Mouse (Mus musculus): ENCODE data around the gene Sync. TPM values are rescaled to one million over a fixed set of nuclear protein-coding genes. Genes with fewer than 3 reads are reported as not detected.

The Sync gene
- total and polyA plus RNA-seq, 3 experiments: 8.7 to 17.9 (median 17.7) TPM

DNA sequence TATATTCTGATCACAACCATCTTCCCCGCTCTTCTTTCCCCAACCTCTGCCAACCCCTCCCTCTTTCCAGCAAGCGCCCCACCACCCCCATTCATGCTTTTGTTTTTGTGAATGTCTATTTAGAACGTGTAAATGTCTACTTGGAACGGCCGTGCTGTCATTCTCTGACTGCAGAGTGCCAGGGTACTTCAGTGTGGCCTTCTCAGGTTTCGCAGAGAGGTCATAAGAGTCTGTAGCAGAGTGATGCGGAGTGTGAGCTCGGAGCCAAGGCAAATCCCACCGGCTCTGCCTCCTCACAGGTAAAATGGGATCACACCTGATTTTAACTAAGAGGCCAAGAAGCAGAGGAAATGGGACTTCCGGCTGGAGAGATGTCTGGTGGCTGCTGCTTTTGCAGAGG is 11.7 kb downstream of the Sync start:
- H3K4me3 ChIP-seq: no peak overlapping the region
- no peaks in the 10 kb centered on the region for H3K36me3 ChIP-seq (ENCODE audit: control insufficient read depth, insufficient read depth, low read length)
- TF ChIP-seq EP300 (IDR thresholded peaks at IDR 0.05; ENCODE audit: insufficient read depth, low read depth, low read length) (no peak), POLR2A (IDR thresholded peaks at IDR 0.05; ENCODE audit: insufficient read depth, low read depth, low read length) (no peak), CTCF (IDR thresholded peaks at IDR 0.05) (no peak)
- H3K27me3 ChIP-seq (ENCODE audit: control insufficient read depth, insufficient read depth, low read length): no peaks in the 10 kb centered on the region
- no peak overlapping the region for H3K9ac ChIP-seq (ENCODE audit: low read depth, low read length)
- H3K79me2 ChIP-seq (replicated peaks; ENCODE audit: control insufficient read depth, insufficient read depth, low read length): no peaks in the 10 kb centered on the region
- H3K27ac ChIP-seq: no peak overlapping the region
- intact Hi-C loops (cut with DNase I): no loop called here
- no peak for DNase-seq
- WGBS: 60% methylated on average over 10 of the region's 10 CpGs
- H3K4me1 ChIP-seq (ENCODE audit: control insufficient read depth, insufficient read depth, low read length): peaks cover 3% of the 10 kb centered on the region; the same call in 1 of the 2 replicates

DNA sequence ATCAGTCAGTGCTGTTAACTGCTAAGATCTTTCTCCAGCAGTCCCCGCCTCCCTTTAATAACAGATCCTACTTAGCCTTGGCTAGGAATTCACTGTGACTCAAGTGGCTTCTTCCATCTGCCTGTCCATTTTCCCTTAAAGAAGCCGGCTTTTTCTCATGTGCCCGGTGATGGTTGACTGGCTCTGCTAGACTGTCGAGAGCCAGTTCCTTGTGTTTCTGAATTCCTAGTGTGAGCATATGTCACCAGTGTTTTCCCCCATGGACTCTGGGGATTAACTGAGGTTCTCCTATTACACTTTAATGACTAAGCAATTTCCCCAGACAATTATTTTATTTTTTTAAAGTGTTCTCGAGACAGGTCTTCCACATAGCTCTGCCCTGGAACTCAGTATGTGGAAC is 16.0 kb downstream of the Sync start:
- Histone ChIP-seq H3K27me3 (ENCODE audit: control insufficient read depth, insufficient read depth, low read length) (no peaks in the 10 kb centered on the region), H3K27ac (no peak overlapping the region), H3K4me1 (ENCODE audit: control insufficient read depth, insufficient read depth, low read length) (peaks cover under 1% of the 10 kb centered on the region), H3K36me3 (ENCODE audit: control insufficient read depth, insufficient read depth, low read length) (peaks cover 4% of the 10 kb centered on the region), H3K9ac (ENCODE audit: low read depth, low read length) (no peak overlapping the region), H3K79me2 (replicated peaks; ENCODE audit: control insufficient read depth, insufficient read depth, low read length) (no peaks in the 10 kb centered on the region), H3K4me3 (no peak overlapping the region)
- TF ChIP-seq POLR2A (IDR thresholded peaks at IDR 0.05; ENCODE audit: insufficient read depth, low read depth, low read length): no peak
- DNase-seq: no peak
- intact Hi-C loops (cut with DNase I): no loop called here
- 68% methylated on average over 5 of the region's 5 CpGs for WGBS

DNA sequence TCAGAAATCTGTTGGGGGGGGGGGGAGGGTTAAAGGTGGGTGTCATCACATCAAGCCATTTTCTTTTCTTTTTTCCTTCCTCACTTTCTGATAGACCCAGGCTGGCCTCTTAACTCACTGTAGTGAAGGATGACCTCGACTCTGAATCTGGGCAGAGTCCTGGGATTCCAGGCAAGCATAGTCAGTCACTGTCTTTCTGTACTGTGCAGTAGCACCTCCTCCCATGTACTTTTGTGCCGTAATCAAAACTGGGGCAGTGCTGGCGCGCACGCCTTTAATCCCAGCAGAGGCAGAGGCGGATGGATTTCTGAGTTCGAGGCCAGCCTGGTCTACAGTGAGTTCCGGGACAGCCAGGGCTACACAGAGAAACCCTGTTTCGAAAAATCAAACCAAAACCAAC is 16.4 kb downstream of the Sync start:
- no peak for DNase-seq
- no peak overlapping the region for H3K27ac ChIP-seq
- no peak overlapping the region for H3K9ac ChIP-seq (ENCODE audit: low read depth, low read length)
- peaks cover 4% of the 10 kb centered on the region for H3K36me3 ChIP-seq (ENCODE audit: control insufficient read depth, insufficient read depth, low read length)
- H3K27me3 ChIP-seq (ENCODE audit: control insufficient read depth, insufficient read depth, low read length): no peaks in the 10 kb centered on the region
- 74% methylated on average over 9 of the region's 9 CpGs for WGBS
- H3K4me3 ChIP-seq: no peak overlapping the region
- no peaks in the 10 kb centered on the region; the same call in none of the 2 replicates for H3K4me1 ChIP-seq (ENCODE audit: control insufficient read depth, insufficient read depth, low read length)
- no peaks in the 10 kb centered on the region for H3K79me2 ChIP-seq (replicated peaks; ENCODE audit: control insufficient read depth, insufficient read depth, low read length)
- intact Hi-C loops (cut with DNase I): no loop called here
- TF ChIP-seq EP300 (IDR thresholded peaks at IDR 0.05; ENCODE audit: insufficient read depth, low read depth, low read length): no peak
- no peak for TF ChIP-seq POLR2A (IDR thresholded peaks at IDR 0.05; ENCODE audit: insufficient read depth, low read depth, low read length)
- no peak for TF ChIP-seq CTCF (IDR thresholded peaks at IDR 0.05)

DNA sequence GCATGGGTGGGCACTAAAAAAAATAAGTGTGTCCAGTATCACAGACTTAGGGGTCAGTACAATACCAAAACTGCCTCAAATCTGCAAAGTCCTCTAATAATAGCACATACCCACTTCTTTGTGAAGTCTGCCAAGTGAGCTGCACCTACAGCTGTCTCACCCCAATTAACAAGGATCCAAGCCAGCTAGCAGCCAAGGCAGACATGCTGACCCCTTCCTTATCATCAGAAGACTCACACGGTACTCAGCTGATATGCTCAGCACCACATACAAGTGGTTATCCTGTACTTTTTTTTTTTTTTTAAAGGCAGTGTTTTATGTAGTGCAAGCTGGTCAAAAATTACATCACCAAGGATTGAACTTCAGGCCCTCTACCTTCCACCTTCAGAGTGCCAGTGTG is 16.9 kb downstream of the Sync start:
- 17% methylated on average over 1 of the region's 1 CpGs for WGBS
- intact Hi-C loops (cut with DNase I): no loop called here
- Histone ChIP-seq H3K4me3 (no peak overlapping the region), H3K79me2 (replicated peaks; ENCODE audit: control insufficient read depth, insufficient read depth, low read length) (no peaks in the 10 kb centered on the region), H3K36me3 (ENCODE audit: control insufficient read depth, insufficient read depth, low read length) (peaks cover 4% of the 10 kb centered on the region), H3K27me3 (ENCODE audit: control insufficient read depth, insufficient read depth, low read length) (no peaks in the 10 kb centered on the region), H3K4me1 (ENCODE audit: control insufficient read depth, insufficient read depth, low read length) (no peaks in the 10 kb centered on the region; the same call in none of the 2 replicates), H3K27ac (no peak overlapping the region), H3K9ac (ENCODE audit: low read depth, low read length) (no peak overlapping the region)
- TF ChIP-seq CTCF (IDR thresholded peaks at IDR 0.05): no peak
- no peak for TF ChIP-seq POLR2A (IDR thresholded peaks at IDR 0.05; ENCODE audit: insufficient read depth, low read depth, low read length)
- no peak for TF ChIP-seq EP300 (IDR thresholded peaks at IDR 0.05; ENCODE audit: insufficient read depth, low read depth, low read length)
- DNase-seq: no peak

- Histone ChIP-seq H3K79me2 (replicated peaks; ENCODE audit: control insufficient read depth, insufficient read depth, low read length) (no peaks in the 10 kb centered on the region), H3K27me3 (ENCODE audit: control insufficient read depth, insufficient read depth, low read length) (no peaks in the 10 kb centered on the region), H3K4me3 (no peak overlapping the region), H3K36me3 (ENCODE audit: control insufficient read depth, insufficient read depth, low read length) (peaks cover 4% of the 10 kb centered on the region), H3K9ac (ENCODE audit: low read depth, low read length) (no peak overlapping the region), H3K27ac (no peak overlapping the region), H3K4me1 (ENCODE audit: control insufficient read depth, insufficient read depth, low read length) (no peaks in the 10 kb centered on the region; the same call in none of the 2 replicates)
- whole genome bisulfite sequencing: 90% methylated on average over 1 of the region's 1 CpGs
- no peak for DNase-seq
- intact Hi-C loops (cut with DNase I): no loop called here
- TF ChIP-seq CTCF (IDR thresholded peaks at IDR 0.05) (no peak), EP300 (IDR thresholded peaks at IDR 0.05; ENCODE audit: insufficient read depth, low read depth, low read length) (no peak), POLR2A (IDR thresholded peaks at IDR 0.05; ENCODE audit: insufficient read depth, low read depth, low read length) (no peak)
Measured at GRCm38 (mm10) chr4:129307936-129308335, 20.5 kb downstream of the Sync start.

DNA sequence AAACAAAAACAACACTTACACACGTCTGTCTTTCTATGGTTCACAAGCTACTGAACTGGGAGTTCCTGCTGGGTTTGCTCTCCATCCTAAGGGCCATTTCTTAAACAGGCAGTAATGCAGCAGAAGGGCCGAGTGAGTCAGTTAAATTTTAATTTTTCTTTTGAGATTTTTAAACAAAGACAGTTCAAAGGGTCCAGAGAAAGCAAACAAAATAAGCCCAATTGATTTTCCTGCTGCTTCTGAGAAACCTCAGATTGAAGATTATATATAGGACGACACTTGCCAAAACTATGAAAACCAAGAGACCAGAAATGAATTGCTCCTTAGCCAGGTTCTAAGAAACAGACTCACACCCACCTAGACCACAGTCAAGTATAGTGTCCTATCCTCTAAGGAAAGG is 26.5 kb downstream of the Sync start:
- Histone ChIP-seq H3K4me1 (ENCODE audit: control insufficient read depth, insufficient read depth, low read length) (no peaks in the 10 kb centered on the region), H3K4me3 (no peak overlapping the region), H3K9ac (ENCODE audit: low read depth, low read length) (no peak overlapping the region), H3K27ac (no peak overlapping the region), H3K79me2 (replicated peaks; ENCODE audit: control insufficient read depth, insufficient read depth, low read length) (no peaks in the 10 kb centered on the region), H3K27me3 (ENCODE audit: control insufficient read depth, insufficient read depth, low read length) (no peaks in the 10 kb centered on the region), H3K36me3 (ENCODE audit: control insufficient read depth, insufficient read depth, low read length) (peaks cover 8% of the 10 kb centered on the region)
- DNase-seq: no peak
- intact Hi-C loops (cut with DNase I): no loop called here
- TF ChIP-seq CTCF (IDR thresholded peaks at IDR 0.05) (no peak), EP300 (IDR thresholded peaks at IDR 0.05; ENCODE audit: insufficient read depth, low read depth, low read length) (no peak), POLR2A (IDR thresholded peaks at IDR 0.05; ENCODE audit: insufficient read depth, low read depth, low read length) (no peak)
- whole genome bisulfite sequencing: 77% methylated on average over 3 of the region's 3 CpGs

Measured in heart, adult 2 months (tissue).